Mouse (Mus musculus): ENCODE measurements around the gene Pde6c.

Pde6c gene

DNA sequence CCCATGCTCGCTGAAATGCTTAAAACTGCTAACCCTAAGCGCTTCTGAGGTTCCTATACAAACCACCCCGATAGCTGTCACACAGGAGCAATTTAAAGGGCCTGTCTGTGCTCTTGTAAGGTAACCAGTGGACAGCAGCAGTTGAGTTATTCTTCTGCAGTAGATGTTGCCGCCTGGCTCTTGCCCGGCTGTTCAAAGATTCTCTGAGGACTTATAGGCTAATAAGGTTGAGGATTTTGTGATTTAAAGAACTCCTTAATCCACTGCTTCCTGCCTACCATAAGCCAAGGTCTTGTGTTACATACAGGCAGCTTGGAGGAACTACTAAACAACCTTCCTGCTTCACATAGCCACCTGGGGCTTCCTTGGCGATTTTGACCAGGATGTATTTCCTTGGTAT is at the start of gene Pde6c:
Pde6c (plus strand) TSS at position 301 of the 400 bp plus-strand sequence.
- no peak for DNase-seq (ENCODE audit: low spot score)

DNA sequence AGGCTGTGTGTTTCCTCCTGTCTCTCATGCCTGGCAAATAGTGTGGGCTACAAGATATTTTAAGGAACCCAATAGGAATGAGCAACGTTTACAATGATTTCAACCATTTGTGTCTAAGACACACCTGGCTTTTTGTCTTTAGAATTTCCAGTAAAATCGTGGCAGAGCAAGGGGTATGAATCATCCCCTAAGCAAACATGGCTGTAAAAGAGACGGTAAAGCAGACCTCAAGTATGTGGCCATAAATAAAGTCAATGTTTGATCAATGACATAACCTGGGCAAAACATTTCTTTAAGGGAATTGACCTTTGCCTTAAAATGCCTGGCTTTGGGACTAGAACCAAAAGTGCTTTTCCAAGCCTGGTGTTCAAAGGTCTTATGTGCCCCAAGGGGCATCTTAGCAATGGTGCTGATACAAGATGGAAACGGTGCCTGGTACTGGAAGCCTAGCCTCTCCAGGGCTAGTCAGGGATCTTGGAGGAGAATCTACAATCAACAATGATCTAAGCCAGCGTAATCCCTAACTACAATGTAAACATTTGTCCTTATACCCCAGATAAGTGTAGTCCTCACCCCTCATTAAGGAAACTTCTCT is 49.6 kb upstream of the Pde6c start:
- no peak for DNase-seq (ENCODE audit: low spot score)

DNA sequence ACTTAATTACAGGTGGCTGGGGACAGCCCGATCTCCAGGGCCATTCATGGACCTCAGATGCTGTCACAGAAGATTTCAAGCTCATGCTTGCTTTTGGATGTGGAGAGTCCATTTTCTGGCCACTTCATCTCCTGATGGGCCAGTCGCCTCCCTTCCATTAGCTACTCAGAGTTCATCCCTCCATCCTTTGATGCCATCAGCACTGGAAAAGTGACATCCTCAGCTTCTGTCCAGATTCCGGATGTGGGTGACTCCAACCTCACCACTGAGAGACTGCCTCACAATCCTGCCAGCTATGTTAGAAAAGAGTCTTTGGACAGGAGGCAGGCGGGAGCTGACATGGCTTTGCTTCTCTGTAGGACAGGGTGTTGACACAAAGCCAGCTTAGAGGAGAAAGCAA is 46.7 kb upstream of the Pde6c start:
- no peak for DNase-seq (ENCODE audit: low spot score)

DNA sequence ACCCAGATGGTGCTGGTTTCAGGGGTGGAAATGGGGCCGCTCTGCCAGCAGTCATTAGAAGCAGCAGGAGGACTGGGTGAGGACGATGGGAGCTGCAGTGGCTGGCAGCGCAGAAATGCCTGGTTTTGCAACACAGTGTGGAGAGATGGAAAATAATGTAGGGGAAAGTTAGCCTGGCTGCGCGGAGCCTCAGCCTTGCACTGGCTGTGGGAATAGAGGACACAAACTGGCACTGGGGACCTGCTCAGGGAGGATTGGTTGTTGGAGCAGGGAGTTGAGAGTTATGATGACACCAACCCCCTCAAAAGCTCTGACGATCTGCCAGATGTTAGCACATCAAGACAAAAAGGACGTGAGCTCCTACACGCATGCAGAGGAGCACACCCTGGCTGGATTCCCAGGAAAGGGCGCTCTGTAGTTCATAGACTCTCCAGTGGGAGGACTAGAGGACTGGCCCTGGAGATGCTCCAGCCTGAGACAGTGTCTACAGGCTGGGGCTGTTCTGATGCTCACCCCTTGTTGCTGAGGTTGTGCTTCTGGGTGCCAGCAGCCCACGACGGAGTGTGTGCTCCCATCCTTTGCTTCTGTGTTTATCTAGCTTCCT is 45.5 kb upstream of the Pde6c start:
- DNase-seq (ENCODE audit: low spot score): no peak

DNA sequence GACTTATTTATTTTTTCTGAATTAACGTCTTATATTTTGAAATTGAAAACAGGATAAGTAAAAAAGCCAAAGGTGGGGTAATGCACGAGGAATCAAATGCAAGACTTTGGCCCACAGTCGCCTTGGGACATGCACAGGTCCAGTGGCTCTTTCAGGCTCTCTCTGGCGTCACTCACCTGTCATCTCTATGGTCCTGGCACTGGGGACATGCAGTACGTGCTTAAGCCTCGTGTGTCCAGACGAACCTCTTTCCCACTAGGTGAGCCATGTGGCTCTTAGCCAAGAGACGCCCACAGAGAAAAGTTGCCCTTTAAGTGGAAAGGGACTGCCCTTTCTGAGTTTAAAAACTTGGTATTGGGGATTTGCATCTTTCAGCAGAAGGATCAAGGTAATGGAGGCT is 43.2 kb upstream of the Pde6c start:
- no peak for DNase-seq (ENCODE audit: low spot score)

DNA sequence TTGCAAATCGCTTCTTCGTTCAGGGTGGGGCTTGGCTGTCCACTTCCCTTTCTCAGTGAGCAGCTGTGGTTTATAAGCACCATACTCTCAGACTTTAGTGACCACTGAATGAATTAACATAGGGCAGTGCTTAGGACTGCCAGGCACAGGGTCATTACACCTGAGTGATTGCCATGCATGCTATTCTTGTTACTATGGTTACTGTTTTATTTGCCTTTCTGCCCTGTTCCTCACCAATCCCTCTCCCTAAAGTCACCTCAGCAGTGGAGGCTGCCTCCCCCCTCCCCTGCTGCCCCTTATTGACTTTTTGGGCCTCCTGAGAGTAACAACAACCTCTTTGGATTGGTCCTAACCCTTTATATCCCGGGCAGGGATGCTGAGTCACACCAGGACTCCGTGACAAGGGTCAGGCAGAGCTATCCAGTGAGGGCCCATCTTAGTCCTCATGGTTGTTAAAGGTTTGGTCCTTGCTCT is 41.0 kb upstream of the Pde6c start:
- no peak for DNase-seq (ENCODE audit: low spot score)

DNA sequence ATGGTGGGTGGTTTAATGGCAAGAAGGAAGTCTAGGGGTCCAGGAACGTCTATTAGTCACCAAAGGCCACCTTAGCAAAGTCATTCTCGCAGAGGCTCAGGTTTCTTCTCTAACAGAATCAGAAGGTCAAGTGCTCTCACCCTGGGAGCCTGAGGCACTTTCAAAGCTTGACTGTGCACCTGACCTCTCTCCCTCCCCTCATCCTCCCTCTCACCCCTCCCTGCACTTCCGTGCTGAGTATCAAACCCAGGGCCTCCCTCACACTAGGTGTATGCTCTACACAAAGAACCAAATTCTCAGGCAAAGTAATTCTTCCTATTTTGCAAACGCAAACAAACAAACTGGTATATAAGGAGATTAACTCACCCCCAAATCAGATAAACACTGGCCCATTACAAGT is 36.4 kb upstream of the Pde6c start:
- no peak for DNase-seq (ENCODE audit: low spot score)

DNA sequence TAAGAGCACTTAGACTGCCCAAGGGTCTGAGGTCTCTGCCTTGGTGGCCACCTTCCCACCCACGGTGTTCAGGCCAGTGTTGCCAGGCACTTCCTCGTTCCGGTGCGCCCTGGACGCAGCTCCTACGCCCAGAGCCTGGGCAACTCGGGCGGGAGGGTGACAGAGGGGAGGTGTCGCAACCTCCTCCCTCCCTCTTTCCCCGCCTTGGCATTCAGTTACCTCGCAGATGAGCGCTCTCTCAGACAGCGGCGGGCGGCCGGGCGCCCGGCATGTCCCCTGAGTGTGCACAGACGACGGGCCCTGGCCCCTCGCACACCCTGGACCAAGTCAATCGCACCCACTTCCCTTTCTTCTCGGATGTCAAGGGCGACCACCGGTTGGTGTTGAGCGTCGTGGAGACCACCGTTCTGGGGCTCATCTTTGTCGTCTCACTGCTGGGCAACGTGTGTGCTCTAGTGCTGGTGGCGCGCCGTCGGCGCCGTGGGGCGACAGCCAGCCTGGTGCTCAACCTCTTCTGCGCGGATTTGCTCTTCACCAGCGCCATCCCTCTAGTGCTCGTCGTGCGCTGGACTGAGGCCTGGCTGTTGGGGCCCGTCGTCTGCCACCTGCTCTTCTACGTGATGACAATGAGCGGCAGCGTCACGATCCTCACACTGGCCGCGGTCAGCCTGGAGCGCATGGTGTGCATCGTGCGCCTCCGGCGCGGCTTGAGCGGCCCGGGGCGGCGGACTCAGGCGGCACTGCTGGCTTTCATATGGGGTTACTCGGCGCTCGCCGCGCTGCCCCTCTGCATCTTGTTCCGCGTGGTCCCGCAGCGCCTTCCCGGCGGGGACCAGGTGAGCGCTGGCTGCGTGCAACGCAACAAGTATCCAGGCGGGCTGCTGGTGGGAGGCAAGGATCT is 35.5 kb upstream of the Pde6c start, which contains the start of gene Ffar4:
Ffar4 (plus strand) TSS at position 214 of the 901 bp plus-strand sequence.
- DNase-seq (ENCODE audit: low spot score): no peak

DNA sequence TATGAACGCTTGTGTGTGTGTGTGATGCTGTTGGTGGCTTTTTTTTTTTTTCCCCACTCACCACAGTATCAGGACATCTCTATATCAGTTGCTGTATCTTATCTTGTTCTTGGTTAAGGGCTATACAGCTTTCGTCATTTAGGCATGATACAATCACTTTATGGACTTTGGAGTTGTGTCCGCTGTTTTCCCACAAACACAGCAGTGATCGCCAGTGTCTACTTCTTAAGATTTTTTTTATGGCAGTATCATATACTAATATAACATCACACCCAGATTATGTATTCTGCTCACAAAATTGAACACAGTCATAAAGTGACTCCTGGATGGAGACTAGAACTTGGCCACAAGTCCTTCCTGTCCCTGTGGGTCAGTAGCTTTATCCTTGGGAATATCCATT is 24.7 kb upstream of the Pde6c start:
- DNase-seq (ENCODE audit: low spot score): no peak

DNA sequence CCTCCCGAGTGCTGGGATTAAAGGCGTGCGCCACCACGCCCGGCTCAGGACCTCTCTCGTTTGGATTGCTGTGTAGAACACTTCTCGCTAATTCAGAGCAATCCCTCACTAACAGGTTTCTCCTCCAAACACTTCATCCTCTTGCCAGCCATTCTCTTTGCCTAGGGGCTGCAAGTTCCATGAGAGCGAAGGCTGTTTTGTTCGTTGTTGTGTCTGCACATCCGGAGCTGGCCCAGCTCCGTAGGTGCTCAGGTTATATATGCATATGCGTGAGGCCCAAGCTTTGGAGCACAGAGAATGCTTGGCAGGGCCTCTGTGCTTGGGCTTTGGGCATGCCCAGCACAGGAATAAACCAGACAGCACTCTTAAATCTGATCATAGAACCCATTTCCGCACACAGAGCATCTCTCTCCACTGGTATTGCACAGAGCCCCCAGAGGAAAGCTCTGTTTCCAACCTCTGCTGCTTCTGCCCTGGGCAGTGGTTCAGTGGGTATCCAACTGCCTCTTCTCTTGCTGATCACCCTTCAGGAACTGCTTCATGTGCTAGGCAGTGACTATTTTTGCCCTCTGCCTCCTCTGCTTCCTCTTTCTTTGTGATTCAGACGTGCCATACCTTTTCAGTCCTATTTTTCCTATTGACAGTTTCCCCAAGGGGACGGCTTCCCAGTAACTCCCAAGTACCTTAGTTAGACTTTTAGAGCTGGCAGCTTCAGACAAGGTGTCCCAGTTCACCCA is 22.9 kb upstream of the Pde6c start:
- no peak for DNase-seq (ENCODE audit: low spot score)

DNA sequence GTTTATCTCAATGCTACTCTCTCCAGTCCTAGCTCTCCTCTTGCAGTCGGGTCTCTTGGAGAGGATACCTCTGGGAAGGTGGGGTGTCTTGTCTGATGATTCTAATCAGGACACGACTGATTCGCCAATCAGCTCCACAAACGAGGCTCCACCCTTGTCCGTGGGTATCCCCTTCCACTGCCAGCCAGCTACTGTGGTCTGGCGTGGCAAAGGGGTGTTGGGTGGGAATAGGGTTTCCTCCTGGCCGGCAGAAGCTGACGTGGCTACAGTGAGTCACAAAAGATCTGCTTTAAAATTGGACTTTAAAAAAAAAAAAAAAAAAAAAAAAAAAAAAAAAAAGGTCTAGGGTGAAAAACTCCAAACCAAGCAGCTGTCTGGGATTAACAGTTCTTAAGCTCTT is 21.5 kb upstream of the Pde6c start:
- no peak for DNase-seq (ENCODE audit: low spot score)

DNA sequence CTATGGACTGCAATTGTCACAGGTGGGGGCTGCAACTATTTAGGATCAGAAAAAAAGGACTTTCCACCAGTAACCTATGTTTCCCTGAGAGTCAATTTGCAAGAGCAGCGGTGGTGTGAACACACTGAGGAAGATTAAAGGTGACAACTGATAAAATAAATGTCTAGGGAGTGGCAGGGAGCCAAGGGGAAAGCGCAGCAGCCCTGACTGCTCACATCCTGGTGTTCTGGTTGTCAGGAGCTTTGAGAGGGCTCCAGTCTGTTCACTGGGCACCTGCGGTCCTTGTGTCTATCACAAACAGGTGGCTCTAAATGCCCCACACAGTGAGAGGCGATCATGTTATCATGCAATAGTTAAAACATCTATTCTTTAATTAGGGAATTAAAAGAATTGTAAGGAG is 20.0 kb upstream of the Pde6c start:
- DNase-seq (ENCODE audit: low spot score): no peak

DNA sequence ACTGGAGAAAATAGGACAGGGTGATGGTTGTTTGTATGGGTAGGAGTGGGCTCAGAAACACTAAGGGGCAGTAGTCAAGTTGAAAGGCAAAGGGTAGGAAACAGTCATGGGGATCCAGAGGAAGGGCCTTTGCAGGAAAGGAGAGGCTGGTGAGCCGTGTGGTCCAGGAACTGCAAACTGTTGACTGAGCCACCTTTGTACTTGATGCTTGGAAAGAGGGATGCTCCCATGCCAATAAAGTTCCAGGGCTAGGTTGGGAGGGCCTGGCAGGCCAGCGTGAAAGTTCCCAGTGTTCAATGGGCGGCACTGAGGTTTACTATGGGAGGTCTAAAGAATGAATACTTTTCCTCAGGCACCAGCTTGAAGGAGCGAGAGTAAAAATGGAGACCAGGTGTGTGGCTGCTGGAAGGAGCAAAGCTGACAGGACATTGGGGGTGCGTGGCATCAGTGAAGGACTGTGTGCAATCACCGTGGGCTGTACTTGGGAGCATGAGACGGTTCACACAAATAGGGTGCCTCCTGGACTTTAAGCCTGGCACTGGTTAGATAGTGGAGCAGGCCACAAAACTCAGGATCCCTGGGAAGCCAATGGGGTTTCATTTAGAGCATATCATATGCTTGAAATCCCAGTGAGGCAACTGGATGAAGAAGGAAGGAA is 17.6 kb upstream of the Pde6c start:
- no peak for DNase-seq (ENCODE audit: low spot score)

DNA sequence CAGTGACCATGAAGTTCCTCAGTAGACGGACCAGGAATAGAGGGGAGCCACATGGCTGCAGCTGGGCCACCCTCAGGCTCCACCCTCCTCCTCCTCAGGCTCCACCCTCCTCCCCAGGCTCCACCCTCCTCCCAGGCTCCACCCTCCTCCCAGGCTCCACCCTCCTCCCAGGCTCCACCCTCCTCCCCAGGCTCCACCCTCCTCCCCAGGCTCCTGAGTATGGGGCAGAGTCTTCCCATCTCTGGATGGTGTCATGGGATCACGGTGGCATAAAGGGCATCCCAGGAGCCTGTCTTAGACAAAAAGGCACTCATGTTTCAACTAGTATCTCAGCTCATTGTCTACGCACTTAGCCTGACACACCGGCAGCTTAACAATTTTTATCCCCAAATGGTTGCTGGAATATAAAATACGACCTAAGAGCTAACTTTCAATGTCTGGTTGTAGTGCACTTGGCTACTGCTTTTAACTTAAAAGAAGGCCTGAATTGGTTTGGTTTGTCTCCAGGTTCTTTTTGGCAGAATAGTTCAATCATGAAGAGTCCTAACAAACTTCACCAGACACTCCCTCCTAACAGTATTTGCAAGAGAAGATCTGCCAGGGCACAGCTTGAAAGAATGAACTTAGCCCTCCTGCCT is 12.3 kb upstream of the Pde6c start:
- DNase-seq (ENCODE audit: low spot score): no peak

DNA sequence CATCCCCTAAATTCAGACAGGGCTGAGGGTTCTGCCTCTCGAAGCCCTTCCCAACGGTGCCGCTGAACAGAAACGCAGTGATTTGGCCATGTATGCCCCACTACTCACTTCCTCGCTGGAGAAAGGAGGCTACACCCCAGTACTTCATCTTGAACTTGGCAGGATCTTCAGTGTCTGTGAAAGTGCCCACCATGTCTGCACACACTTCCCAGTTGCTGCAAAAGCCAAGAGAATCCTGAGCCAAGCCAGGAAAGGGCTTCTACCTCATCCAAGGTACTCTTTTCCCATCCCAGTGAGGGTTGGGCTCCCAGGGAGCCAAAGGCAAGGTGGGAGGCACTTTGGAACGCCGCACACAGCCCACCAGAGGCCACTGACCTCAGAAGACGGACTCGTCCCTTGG is 8.7 kb upstream of the Pde6c start:
- DNase-seq (ENCODE audit: low spot score): no peak

DNA sequence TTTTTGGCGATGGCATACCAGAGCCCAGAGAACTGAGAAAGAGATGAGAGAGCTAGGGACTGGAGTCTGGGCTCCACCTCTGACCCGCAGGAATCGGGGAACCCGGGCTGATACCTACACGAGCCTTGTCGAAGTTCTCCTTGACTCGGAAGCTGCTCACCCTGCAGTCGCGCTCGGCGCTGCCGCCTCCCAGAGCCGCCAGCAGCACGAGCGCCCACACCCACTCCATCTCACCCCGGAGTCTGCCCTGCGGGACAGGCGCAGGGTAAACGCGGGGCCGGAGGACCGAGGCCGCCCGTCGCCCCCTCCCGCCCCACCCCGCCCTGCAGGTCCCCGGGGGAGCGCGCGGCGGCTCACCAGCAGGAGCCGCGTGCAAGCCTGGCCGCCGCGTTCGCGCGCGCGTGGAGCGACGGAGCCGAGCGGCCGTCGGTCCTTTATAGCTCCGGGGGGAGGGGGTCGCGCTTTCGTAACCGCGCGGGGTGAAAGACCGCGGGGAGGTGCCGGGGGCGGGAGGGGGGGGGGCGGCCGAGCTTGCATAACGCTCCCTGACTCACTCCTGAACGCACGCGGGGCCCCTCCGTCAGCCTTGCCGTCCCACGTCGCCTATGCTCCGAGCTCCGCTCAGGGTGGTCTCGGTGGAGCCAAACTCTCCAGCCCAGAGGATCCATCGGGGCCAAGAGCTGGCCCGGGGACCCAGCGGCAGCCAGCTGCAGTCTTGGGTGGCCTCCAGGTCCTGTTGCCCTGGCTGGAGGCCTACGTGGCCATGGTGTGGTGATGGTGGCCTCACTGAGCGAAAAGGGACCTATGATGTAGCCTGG is 8.0 kb upstream of the Pde6c start:
- DNase-seq (ENCODE audit: low spot score): no peak

DNA sequence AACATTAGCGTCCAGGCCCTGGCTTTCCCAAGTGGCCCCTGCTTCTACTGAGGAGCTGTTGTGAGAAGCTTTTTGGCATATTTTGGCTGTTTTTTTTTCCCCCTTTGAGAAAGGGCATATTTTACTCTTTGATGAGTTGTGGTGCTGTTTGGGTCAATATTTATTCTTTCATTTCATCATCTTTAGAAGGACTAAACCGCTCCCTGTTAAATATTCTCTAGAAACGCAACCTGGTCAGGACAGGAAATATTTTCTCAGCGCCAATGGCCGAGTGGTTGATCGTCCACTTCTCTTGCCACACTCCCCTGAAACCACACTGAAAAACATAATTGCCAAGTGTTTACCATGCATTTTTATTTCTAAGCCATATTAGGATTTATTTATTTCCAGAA is 7.4 kb upstream of the Pde6c start, which contains the start of gene Rbp4:
Rbp4 (minus strand) TSS at position 63 of the 392 bp plus-strand sequence.
- no peak for DNase-seq (ENCODE audit: low spot score)

DNA sequence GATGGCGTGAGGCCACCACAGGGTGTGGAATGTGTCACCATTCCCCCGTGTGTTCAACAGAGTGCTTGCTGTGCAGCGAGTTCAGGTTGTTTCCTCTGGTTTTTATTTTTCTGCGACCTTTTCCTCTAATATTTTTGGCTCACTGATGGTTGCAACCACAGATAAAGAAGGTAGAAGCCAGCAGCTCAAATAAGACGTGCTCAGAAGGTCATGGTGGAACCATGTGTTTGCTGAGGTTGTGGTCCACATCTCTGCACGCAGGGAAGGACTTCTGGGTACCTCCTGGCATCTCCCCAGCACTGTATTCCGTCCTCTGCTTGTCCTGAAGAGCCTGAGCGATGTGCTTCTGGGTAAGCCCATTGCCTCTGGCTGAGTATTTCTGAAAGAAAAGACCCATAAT is 5.9 kb upstream of the Pde6c start:
- DNase-seq (ENCODE audit: low spot score): no peak

DNA sequence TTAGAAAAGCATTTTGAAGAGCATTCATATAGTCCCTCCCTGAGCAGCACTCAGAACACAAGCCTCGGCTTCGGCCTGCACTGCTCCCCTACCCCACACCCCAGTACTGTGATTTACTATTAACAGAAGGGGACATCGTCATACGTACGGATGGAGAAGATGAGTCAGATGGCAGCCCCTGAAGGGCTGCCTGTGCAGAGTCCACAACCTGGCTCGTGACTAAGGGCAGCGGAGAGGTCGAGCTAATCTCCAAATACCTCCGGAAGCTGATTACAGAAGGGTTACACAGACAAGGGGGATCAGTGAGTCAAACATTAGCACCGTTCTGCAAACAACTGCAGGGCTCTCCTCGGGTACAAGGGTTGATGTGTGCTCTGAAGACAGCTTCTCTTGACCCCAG is 1.4 kb downstream of the Pde6c start:
- DNase-seq (ENCODE audit: low spot score): no peak

DNA sequence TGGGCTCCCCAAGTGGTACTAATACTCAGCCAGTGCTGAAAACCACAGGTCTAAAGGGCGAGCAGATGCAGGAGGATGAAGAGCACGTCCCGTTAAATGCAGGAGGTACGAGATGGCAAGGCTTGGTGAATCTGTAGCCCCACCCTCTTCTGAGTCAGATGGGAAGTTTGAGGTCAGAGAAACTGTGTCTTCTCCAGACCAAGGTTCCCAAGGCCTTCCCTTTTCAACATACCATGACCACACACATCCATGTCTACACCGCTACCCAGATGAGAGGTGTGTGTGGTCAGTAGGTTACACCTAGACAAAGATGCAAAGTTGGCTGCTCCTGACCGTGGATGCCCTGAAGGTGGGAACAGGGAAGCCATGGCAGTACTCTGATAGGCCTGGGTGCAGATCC is 2.2 kb downstream of the Pde6c start:
- no peak for DNase-seq (ENCODE audit: low spot score)

Data from c-Kit-positive CD71-positive TER-119-positive erythroid progenitor cells, embryonic 14.5 days (primary cell).